Mouse (Mus musculus) cerebellum, postnatal 14 days (tissue): Measurements from ENCODE around the gene Zfp292.

Experiments
- DNase-seq, 2 experiments: peaks; one replicate each; pipeline ENCODE4 v3.0.0; 2021; ENCODE audit warnings: mixed read lengths in 2 of 2

Gene Zfp292

GRCm38 (mm10) chr4:34785646-34786045 is 97.1 kb downstream of the Zfp292 start:
- DNase-seq = no peak

DNA sequence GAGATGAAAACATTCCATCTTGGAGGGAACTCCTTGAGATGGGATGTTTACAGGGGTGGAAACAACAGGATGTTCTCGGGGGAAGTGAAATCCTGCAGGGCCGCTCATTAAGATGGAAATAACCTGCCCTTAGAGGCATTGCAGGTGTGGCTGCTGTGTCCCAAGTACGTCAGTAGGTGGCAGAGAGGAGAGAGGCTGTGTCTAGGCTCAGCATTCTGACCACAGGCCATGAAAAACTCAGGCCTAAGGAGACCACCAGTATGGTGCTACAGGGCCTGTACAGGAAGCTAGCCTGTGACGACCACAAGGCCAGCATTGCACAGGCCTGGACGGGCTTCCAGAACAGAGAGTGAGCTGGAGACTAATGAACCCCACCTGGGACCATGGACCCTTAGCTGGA is 97.9 kb downstream of the Zfp292 start:
- DNase-seq = no peak

DNA sequence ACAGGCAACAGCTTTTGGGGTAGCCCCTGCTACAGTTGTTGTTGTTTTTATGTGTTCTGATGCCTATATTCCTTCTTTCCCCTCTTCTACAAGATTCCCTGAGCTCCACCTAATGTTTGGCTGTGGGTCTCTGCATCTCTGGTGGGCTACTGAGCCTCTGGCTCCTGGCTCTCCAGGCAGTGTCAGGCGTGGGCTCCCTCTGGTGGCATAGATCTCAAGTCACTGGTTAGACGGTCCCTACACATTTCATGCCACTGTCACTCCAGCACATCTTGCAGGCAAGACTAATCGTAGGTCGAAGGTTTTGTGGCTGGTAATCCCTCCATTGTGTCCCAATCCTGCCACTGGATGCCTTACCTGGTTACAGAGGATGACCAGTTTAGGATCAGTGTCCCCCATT is 100.0 kb downstream of the Zfp292 start:
- DNase-seq = no peak

GRCm38 (mm10) chr4:34777677-34778527 is 104.9 kb downstream of the Zfp292 start, which contains the start of gene Smim8:
Smim8 (minus strand) TSS chr4:34778423.
- peak; percentile 97 for DNase-seq

- no peak for DNase-seq
These were observed 110.9 kb downstream of the Zfp292 start for GRCm38 (mm10) chr4:34771652-34772371.

- DNase-seq = no peak
These were observed 126.6 kb downstream of the Zfp292 start, which contains the start of gene Gm136 for GRCm38 (mm10) chr4:34756163-34756562. Gm136 (minus strand) TSS chr4:34756263.
